Mouse (Mus musculus): ENCODE data around the gene Aox1.

GRCm38 (mm10) chr1:58137891-58138290, 108.2 kb downstream of the Aox1 start:
- TF ChIP-seq CTCF (IDR thresholded peaks at IDR 0.05; ENCODE audit: extremely low read depth, insufficient read depth, low read length) (no peak), POLR2A (IDR thresholded peaks at IDR 0.05; ENCODE audit: extremely low read depth, insufficient read depth, low read length) (no peak)
